Mouse (Mus musculus) liver, embryonic 13.5 days (tissue): ENCODE data around the gene Nsun7. TPM values are rescaled to one million over a fixed set of nuclear protein-coding genes. Genes with fewer than 3 reads are reported as not detected.
"Not testable (repeated sequence)": the region's sequence is repeated elsewhere in the genome, so short reads cannot be mapped to it uniquely, and the experiment has no call there.

Source experiments
- ATAC-seq: fragments of 200-750 bp; cut with Nextera tagmentation; 2 replicates; pipeline ENCODE4 v1.8.0; 2017; ENCODE audit warnings: low read depth, mild to moderate bottlenecking, moderate number of reproducible peaks, moderate library complexity
- DNase-seq: peaks from one replicate; pipeline ENCODE4 v3.0.0; 2022
- H3K27ac ChIP-seq: fragments of 300-500 bp; sonication (generic); 2 replicates; pipeline ENCODE4 v1.5.1; 2015; ENCODE audit warnings: moderate library complexity, mild to moderate bottlenecking, inconsistent platforms
- H3K27me3 ChIP-seq: fragments of 300-500 bp; sonication (generic); 2 replicates; pipeline ENCODE4 v1.6.1; 2015; ENCODE audit warnings: mild to moderate bottlenecking, inconsistent platforms
- H3K36me3 ChIP-seq: fragments of 300-500 bp; sonication (generic); 2 replicates; pipeline ENCODE4 v1.6.1; 2015; ENCODE audit warnings: mild to moderate bottlenecking, inconsistent platforms
- H3K4me1 ChIP-seq: fragments of 300-500 bp; sonication (generic); replicated peaks from 2 replicates; pipeline ENCODE4 v1.6.1; 2015; ENCODE audit warnings: inconsistent platforms
- H3K4me2 ChIP-seq: fragments of 300-500 bp; sonication (generic); 2 replicates; pipeline ENCODE4 v1.6.1; 2015; ENCODE audit warnings: inconsistent platforms, mild to moderate bottlenecking, moderate library complexity
- H3K4me3 ChIP-seq: fragments of 300-500 bp; sonication (generic); replicated peaks from 2 replicates; pipeline ENCODE4 v1.5.1; 2015; ENCODE audit warnings: mild to moderate bottlenecking, inconsistent platforms
- H3K9ac ChIP-seq: fragments of 300-500 bp; sonication (generic); 2 replicates; pipeline ENCODE4 v1.6.1; 2015; ENCODE audit warnings: mild to moderate bottlenecking, inconsistent platforms
- H3K9me3 ChIP-seq: fragments of 300-500 bp; sonication (generic); replicated peaks from 2 replicates; pipeline ENCODE4 v1.6.1; 2016; ENCODE audit warnings: inconsistent platforms
- WGBS: fragments of 180-500 bp; shearing (Covaris S2); methylation state at CpG from one replicate; pipeline ENCODE4 v1.1.7; 2015; ENCODE audit not compliant: insufficient replicate concordance; 5-methylcytosine and 5-hydroxymethylcytosine counted together
- polyA plus RNA-seq: library from polyadenylated mRNA; unstranded; fragments of >200 nt; fragmentation: Nextera tagmentation; extraction: Ambion mirVana; gene quantifications from 2 replicates; pipeline ENCODE4 v1.2.1, GENCODE M21; 2015

The Nsun7 gene
- polyA plus RNA-seq, 1 experiment from 2014 or later = not detected

- ATAC-seq (no peak), DNase-seq (no peak)
- no peaks in the 10 kb centered on the region for H3K9me3 ChIP-seq
- H3K36me3 ChIP-seq = no peaks in the 10 kb centered on the region
- no peaks in the 10 kb centered on the region for H3K27me3 ChIP-seq
- H3K4me2 ChIP-seq = no peak overlapping the region
- no peak overlapping the region for H3K27ac ChIP-seq
- no peak overlapping the region for H3K4me3 ChIP-seq
- 62% methylated on average over 6 of the region's 6 CpGs for WGBS
- H3K4me1 ChIP-seq = 0 out of 2 replicates have a peak, but pooled peaks cover under 1% of the 10 kb centered on the region
- no peak overlapping the region for H3K9ac ChIP-seq
These were observed 15.5 kb upstream of the Nsun7 start for GRCm38 (mm10) chr5:66244043-66244660.

- 27% methylated on average over 9 of the region's 10 CpGs for WGBS
These were observed 13.7 kb upstream of the Nsun7 start for GRCm38 (mm10) chr5:66245958-66246497.

GRCm38 (mm10) chr5:66253219-66253618, 6.5 kb upstream of the Nsun7 start:
- Histone ChIP-seq H3K9ac (no peak overlapping the region), H3K9me3 (no peaks in the 10 kb centered on the region), H3K27me3 (no peaks in the 10 kb centered on the region), H3K36me3 (no peaks in the 10 kb centered on the region), H3K4me3 (no peak overlapping the region), H3K4me1 (no peaks in the 10 kb centered on the region), H3K4me2 (no peak overlapping the region), H3K27ac (no peak overlapping the region)
- ATAC-seq = no peak
- no peak for DNase-seq
- WGBS = 67% methylated on average over 5 of the region's 5 CpGs

More at GRCm38 (mm10) chr5:66245958-66246497, 13.7 kb upstream of the Nsun7 start:
- Histone ChIP-seq H3K9me3 (no peaks in the 10 kb centered on the region), H3K9ac (no peak overlapping the region), H3K27me3 (no peaks in the 10 kb centered on the region), H3K4me2 (no peak overlapping the region), H3K4me1 (no peaks in the 10 kb centered on the region), H3K27ac (no peak overlapping the region), H3K4me3 (no peak overlapping the region), H3K36me3 (no peaks in the 10 kb centered on the region)
- ATAC-seq (no peak), DNase-seq (no peak)

GRCm38 (mm10) chr5:66255044-66255443, 4.7 kb upstream of the Nsun7 start:
- ATAC-seq (no peak), DNase-seq (no peak)
- Histone ChIP-seq H3K27ac (no peak overlapping the region), H3K9ac (no peak overlapping the region), H3K4me1 (no peaks in the 10 kb centered on the region), H3K4me2 (no peak overlapping the region), H3K27me3 (peaks cover 12% of the 10 kb centered on the region), H3K4me3 (no peak overlapping the region), H3K36me3 (no peaks in the 10 kb centered on the region), H3K9me3 (no peaks in the 10 kb centered on the region)
- WGBS = 71% methylated on average over 10 of the region's 10 CpGs

GRCm38 (mm10) chr5:66259000-66259399, 697 bp upstream of the Nsun7 start:
- WGBS = 45% methylated on average over 2 of the region's 2 CpGs
- Histone ChIP-seq H3K27me3 (peaks cover 20% of the 10 kb centered on the region), H3K9me3 (no peaks in the 10 kb centered on the region), H3K4me1 (no peaks in the 10 kb centered on the region), H3K27ac (no peak overlapping the region), H3K36me3 (no peaks in the 10 kb centered on the region), H3K4me2 (no peak overlapping the region), H3K4me3 (no peak overlapping the region), H3K9ac (no peak overlapping the region)
- ATAC-seq (no peak), DNase-seq (no peak)

GRCm38 (mm10) chr5:66259431-66259755, 304 bp upstream of the Nsun7 start:
- H3K4me3 ChIP-seq = peak overlapping the region; percentile 48
- not testable (repeated sequence) for ATAC-seq, H3K36me3 ChIP-seq, H3K4me1 ChIP-seq, DNase-seq, H3K9me3 ChIP-seq, H3K27ac ChIP-seq, H3K9ac ChIP-seq
- WGBS = 17% methylated on average over 5 of the region's 5 CpGs
- H3K27me3 ChIP-seq = peaks cover 20% of the 10 kb centered on the region
- peak overlapping the region; percentile 63 for H3K4me2 ChIP-seq

GRCm38 (mm10) chr5:66262475-66262874, 2.8 kb downstream of the Nsun7 start:
- H3K4me3 ChIP-seq = no peak overlapping the region
- no peak overlapping the region for H3K4me2 ChIP-seq
- no peaks in the 10 kb centered on the region for H3K4me1 ChIP-seq
- WGBS = 58% methylated on average over 2 of the region's 2 CpGs
- peaks cover 20% of the 10 kb centered on the region for H3K27me3 ChIP-seq
- no peak for DNase-seq
- no peaks in the 10 kb centered on the region for H3K36me3 ChIP-seq
- no peak for ATAC-seq
- no peak overlapping the region for H3K9ac ChIP-seq
- H3K9me3 ChIP-seq = no peaks in the 10 kb centered on the region
- no peak overlapping the region for H3K27ac ChIP-seq

GRCm38 (mm10) chr5:66263398-66263797, 3.7 kb downstream of the Nsun7 start:
- 23% methylated on average over 4 of the region's 4 CpGs for WGBS
- DNase-seq = no peak

GRCm38 (mm10) chr5:66269616-66270015, 9.9 kb downstream of the Nsun7 start:
- ATAC-seq = no peak
- WGBS = 61% methylated on average over 7 of the region's 7 CpGs

More at GRCm38 (mm10) chr5:66263398-66263797, 3.7 kb downstream of the Nsun7 start:
- Histone ChIP-seq H3K9me3 (no peaks in the 10 kb centered on the region), H3K27me3 (peaks cover 20% of the 10 kb centered on the region), H3K4me2 (no peak overlapping the region), H3K9ac (no peak overlapping the region), H3K36me3 (no peaks in the 10 kb centered on the region), H3K4me1 (no peaks in the 10 kb centered on the region), H3K27ac (no peak overlapping the region), H3K4me3 (no peak overlapping the region)
- ATAC-seq = no peak

GRCm38 (mm10) chr5:66271141-66271540, 11.4 kb downstream of the Nsun7 start:
- no peaks in the 10 kb centered on the region for H3K4me1 ChIP-seq
- DNase-seq (no peak), ATAC-seq (no peak)
- 65% methylated on average over 2 of the region's 2 CpGs for WGBS
- H3K27me3 ChIP-seq = no peaks in the 10 kb centered on the region
- H3K9me3 ChIP-seq = no peaks in the 10 kb centered on the region
- H3K4me3 ChIP-seq = no peak overlapping the region
- H3K4me2 ChIP-seq = no peak overlapping the region
- H3K36me3 ChIP-seq = no peaks in the 10 kb centered on the region
- no peak overlapping the region for H3K9ac ChIP-seq
- no peak overlapping the region for H3K27ac ChIP-seq

More at GRCm38 (mm10) chr5:66269616-66270015, 9.9 kb downstream of the Nsun7 start:
- Histone ChIP-seq H3K4me2 (no peak overlapping the region), H3K27me3 (no peaks in the 10 kb centered on the region), H3K4me1 (no peaks in the 10 kb centered on the region), H3K9me3 (no peaks in the 10 kb centered on the region), H3K9ac (no peak overlapping the region), H3K36me3 (no peaks in the 10 kb centered on the region), H3K4me3 (no peak overlapping the region), H3K27ac (no peak overlapping the region)
- DNase-seq = no peak

GRCm38 (mm10) chr5:66274417-66274816, 14.7 kb downstream of the Nsun7 start:
- no peaks in the 10 kb centered on the region for H3K27me3 ChIP-seq
- DNase-seq (no peak), ATAC-seq (no peak)
- H3K4me2 ChIP-seq = no peak overlapping the region
- H3K36me3 ChIP-seq = no peaks in the 10 kb centered on the region
- no peak overlapping the region for H3K27ac ChIP-seq
- H3K9me3 ChIP-seq = no peaks in the 10 kb centered on the region
- no peak overlapping the region for H3K4me3 ChIP-seq
- WGBS = 50% methylated on average over 3 of the region's 3 CpGs
- H3K9ac ChIP-seq = no peak overlapping the region
- no peaks in the 10 kb centered on the region for H3K4me1 ChIP-seq

- H3K4me2 ChIP-seq = no peak overlapping the region
- H3K27me3 ChIP-seq = no peaks in the 10 kb centered on the region
- H3K4me3 ChIP-seq = no peak overlapping the region
- ATAC-seq = no peak
- no peak for DNase-seq
- no peak overlapping the region for H3K27ac ChIP-seq
- 37% methylated on average over 2 of the region's 2 CpGs for WGBS
- no peaks in the 10 kb centered on the region for H3K36me3 ChIP-seq
- no peaks in the 10 kb centered on the region for H3K9me3 ChIP-seq
- no peak overlapping the region for H3K9ac ChIP-seq
- no peaks in the 10 kb centered on the region for H3K4me1 ChIP-seq
These were observed 20.0 kb downstream of the Nsun7 start for GRCm38 (mm10) chr5:66279650-66280049.
